Mouse (Mus musculus) kidney, postnatal 10 days (tissue): Measurements from ENCODE around the gene Olfr462.

Experiments
- DNase-seq: peaks from one replicate; pipeline ENCODE4 v3.0.0; 2021; ENCODE audit warnings: mixed read lengths

Gene Olfr462

DNA sequence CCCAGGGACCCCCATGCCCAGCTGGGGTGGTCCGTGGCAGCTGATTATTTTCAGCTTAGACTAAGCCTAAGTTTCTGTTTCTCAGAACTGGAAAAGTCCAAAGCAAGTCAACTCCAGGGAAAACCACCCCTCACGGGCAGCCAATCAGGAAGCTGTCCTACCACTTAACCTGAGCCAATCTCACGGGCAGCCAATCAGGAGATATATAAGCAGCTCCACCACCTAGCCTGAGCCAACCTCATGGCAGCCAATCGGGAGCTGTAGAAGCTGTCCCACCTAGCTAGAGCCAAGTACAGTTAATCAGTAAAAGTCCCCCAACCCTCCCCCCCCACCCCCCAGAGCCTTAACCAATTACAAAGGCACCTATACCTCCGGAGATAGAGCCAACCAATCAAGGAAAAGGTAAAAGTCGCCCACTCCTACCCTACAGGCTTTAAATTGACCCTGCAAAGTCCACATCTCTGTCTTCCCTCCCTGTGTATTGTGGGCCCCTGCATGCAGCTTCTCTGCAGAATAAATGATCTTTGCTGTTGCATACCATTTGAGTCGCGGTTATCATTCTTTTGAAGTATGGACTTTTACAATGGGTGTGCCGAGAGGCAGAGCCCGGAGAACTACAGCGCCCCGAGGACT lies 45.0 kb downstream of the Olfr462 start:
- DNase-seq: no peak

DNA sequence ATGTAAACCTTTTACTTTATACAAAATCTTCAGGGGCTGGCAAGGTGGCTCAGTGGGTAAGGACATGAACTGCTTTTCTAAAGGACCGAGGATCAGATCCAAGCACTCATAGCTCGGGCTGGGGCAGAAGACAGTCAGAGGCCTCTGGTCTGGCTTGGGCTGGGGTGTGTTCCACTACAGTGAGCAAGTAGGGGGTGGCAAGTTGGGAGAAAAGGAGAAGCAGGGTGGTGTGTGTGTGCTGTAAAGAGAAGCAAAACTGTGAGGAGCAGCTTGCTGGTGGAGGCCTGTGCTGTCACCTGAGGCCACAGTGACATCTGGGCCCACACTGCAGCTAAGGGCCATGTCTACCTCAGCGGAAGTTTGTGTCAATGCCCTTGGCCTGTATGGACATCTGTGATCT lies 50.6 kb downstream of the Olfr462 start:
- no peak for DNase-seq

DNA sequence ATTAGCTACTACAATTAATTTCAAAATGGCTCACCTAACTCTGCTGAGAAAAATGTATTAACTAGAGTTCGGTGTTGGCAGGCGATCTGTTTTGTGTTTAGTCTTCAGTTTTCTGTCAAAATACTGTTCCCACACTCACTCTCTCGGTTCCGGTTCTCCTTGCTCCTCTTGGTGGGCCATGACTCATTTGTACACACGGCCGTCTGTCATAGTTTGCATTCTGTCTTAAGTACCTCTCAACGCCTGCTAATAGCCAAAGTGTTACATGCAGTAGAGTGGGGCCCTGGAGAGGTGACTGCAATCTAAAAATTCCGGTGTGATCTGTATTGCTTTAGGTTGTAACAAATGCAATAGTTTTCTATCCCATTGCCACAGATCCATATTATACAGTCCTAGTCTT lies 51.4 kb downstream of the Olfr462 start:
- DNase-seq: no peak
